Mouse (Mus musculus) small intestine, adult 2 months (tissue): ENCODE measurements at regions not wholly inside any gene's neighbourhood (a gene's known extent, or its start where the extent isn't known, plus 50 kb on each side); places are given as distances from the start of the nearest gene placed in this dataset.

Source experiments
- CTCF ChIP-seq: fragments of 200-500 bp; IDR thresholded peaks from 2 replicates; pipeline ENCODE4 v1.5.1; 2012; ENCODE audit warnings: low read depth, mild to moderate bottlenecking, control low read depth, inconsistent platforms, low read length, moderate library complexity, mixed read lengths; ENCODE audit not compliant: insufficient replicate concordance, insufficient read length; ENCODE audit errors: extremely low read depth
- POLR2A ChIP-seq: fragments of 200-500 bp; IDR thresholded peaks from 2 replicates; pipeline ENCODE4 v1.6.1; 2012; ENCODE audit warnings: low read depth, mild to moderate bottlenecking, control low read depth, inconsistent platforms, low read length, moderate library complexity

- TF ChIP-seq CTCF (no peak), POLR2A (no peak)
Observed at GRCm38 (mm10) chr16:95917635-95918407, 72.9 kb downstream of the Psmg1 start.
